Mouse (Mus musculus) T-helper 1 cell (primary cell): ENCODE data around the gene Lhx5.

Experiments used
- in situ Hi-C: fragments of 300-600 bp; cut with MboI, MseI; formaldehyde crosslinking; loops from one replicate; pipeline ENCODE4 v1.15.1; 2025; ENCODE audit warnings: high pct_unique_total_duplicates

Gene Lhx5

DNA sequence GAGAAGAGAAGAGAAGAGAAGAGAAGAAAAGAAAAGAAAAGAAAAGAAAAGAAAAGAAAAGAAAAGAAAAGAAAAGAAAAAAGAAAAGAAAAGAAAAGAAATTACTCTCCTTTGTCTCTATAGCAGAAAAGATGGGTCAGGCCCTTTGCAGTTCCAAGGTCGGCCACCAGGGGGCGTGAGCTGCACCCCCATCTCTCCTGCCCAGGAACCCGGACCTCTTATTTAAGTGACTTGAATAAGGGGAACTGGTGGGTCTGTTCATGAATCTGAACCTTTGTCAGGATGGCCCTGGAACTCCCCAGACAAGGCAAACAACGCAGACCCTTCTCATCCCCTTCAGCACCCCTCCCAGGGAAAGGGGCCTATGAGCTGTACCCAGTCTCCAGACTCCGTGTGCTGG is 33.6 kb downstream of the Lhx5 start:
- in situ Hi-C loops = no loop called here

DNA sequence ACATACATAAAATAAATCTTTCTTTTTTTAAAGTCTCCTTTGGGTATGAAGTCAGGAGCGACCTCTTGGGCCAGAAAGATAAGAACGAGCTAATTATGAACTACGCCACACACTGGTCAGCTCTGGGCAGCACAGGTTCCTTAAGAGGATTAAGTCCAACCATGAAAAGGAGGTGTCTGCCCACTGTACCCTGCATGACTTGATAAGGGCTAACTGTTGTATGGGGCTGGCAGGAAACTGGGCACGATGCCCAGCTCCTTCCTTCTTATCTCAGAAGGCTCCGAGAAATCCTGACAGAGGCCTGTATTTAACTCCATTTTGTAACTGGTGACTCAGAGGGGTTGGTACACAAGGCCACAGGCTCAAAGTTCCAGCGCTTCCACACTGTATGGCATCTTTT is 34.4 kb downstream of the Lhx5 start:
- in situ Hi-C loops = no loop called here

DNA sequence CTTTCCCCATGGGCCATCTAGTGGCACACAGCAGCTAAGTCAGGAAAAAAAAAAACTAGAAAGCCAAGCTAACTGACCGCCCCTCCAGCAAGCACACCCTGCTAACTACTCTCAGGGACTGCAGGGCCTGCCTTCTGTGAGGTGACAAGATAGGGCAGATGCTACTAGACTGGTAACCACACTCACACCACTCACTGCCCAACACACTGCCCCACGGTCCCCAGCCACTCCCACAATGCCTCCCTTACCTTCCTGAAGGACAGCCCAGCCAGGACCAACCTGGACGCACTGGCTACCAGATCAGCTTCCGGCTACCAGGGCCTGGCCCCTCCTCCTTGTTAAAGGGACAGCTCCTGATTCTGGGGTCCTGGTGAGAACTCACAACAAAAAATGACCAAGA is 35.5 kb downstream of the Lhx5 start:
- in situ Hi-C loops = no loop called here

DNA sequence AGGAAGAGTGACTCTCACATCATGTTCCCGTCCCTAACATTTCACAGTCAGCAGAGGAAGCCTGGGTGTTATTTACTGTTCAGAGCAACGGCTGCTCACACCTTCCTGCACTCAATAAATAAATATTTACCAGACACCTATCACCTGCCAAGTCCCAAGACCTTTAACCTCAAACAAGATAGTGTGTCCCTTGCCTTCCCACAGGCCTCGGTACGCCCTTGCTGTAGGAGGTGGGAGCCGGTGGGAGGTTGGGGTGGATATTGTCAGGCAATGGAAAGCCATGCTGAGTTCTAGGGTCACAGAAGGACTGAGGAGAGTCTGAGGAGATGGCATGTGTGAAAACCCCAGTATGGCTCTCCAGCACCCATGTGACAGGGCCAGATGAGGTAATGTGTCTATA is 36.8 kb downstream of the Lhx5 start:
- in situ Hi-C loops = no loop called here

DNA sequence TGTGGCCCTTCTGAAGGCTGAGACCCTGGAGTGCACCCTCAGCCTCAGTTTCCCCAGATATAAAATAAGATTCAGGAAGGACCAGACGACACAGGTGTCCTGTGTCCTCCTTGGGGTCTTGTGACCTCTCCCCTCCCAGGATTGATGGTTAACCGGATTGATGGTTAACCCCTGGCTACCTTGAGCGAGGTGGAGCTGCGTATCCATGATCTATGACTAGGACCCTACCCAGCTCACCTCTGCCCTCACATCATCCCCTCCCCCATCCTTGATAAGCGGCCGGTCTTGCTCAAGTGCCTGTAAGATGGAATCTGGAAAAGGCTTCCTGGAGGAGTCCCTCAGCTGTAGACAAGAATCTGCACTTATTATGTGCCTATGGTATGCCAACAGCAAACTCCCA is 37.3 kb downstream of the Lhx5 start:
- in situ Hi-C loops = no loop called here

DNA sequence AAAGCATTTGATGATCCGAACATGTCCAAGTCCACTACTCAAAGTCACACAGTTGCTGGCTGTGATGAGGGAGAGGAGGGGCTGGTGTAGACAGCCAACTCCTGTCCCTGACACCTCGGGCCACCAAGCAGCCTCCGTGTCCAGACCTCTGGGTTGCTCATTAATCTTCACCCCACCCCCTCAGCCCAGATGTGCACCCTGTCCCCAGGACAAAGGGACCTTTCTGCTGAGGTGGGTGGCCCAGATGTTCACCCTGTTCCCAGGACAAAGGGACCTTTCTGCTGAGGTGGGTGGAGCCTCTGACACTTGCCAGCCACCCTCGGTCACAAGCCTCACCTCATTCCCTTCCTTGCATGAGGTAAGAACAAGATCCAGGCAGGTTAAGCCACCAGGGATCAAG is 40.0 kb downstream of the Lhx5 start:
- in situ Hi-C loops = no loop called here

DNA sequence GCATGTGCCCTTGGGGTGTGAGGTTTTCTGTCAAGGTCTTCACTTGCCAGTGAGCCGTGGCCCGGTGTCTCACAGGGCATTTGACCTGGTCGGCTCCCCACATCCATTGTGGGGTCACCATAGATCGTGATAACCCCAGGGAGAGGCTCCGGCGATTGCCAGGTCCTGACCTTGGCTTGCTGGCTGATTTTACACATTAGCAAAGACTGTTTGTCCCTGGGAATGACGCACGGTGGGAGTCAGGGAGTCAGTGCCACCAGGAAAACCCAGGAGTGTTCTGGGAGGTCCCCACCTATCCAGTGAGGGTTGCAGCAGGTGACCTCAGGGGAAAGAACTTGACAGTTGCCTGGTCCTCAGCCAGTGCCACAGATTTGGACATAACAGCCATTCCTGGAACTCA is 41.3 kb downstream of the Lhx5 start, which contains the start of gene Sdsl:
TSS of gene Sdsl (minus strand) at position 41 of the 400 bp plus-strand sequence.
- in situ Hi-C loops = no loop called here

DNA sequence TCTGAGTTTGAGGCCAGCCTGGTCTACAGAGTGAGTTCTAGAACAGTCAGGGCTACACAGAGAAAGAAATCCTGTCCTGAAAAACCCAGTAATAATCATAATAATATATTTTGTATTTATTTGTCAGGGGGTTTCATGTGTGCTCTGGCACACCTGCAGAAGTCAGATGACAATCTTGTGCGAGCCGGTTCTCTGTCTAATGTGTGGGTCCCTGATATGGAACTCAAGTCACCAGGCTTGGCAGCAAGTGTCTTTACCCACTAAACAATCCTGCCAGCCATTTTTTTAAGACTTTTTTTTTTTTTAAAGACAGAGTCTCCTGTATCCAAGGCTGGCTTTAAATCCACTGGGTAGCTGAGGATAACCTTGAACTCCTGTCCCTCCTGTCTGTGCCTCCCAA is 41.9 kb downstream of the Lhx5 start:
- in situ Hi-C loops = no loop called here

DNA sequence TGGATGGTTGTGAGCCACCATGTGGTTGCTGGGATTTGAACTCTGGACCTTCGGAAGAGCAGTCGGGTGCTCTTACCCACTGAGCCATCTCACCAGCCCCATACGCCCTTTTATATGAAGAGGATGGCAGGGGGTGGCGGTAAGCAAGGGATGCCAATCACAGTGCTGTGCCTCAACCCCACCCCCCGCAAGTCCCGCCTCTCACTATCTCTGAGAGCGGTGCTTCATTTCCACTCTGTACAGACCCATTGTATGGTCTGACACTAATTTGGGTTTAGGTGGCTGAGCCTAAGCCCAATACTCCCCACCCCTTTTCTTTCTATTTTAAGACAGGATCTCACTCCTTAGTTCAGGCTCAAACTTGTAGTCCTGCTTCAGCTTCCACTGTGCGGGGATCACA is 44.4 kb downstream of the Lhx5 start:
- in situ Hi-C loops = no loop called here

DNA sequence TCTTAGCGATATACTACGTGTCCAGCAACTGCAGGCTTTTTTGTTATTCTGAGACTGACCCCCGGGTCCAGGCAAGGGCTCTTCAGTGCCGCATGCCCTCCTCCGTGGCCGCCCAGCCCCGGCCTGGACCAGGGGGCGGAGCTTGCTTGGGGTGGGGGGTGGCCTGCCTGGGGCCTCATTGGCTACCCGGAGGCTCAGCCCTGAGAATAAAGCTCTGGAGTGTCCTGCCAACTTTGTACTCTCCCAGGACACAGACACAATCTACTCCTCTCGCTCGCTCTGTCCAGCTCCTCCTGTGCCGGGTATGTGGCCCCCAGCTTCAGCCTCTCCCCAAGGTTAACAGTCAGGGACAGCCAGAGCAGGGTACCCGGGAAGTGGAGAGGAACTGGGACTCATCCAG is 44.8 kb downstream of the Lhx5 start, which contains the start of gene Sds:
TSS of gene Sds (plus strand) at position 231 of the 400 bp plus-strand sequence.
- in situ Hi-C loops = no loop called here

DNA sequence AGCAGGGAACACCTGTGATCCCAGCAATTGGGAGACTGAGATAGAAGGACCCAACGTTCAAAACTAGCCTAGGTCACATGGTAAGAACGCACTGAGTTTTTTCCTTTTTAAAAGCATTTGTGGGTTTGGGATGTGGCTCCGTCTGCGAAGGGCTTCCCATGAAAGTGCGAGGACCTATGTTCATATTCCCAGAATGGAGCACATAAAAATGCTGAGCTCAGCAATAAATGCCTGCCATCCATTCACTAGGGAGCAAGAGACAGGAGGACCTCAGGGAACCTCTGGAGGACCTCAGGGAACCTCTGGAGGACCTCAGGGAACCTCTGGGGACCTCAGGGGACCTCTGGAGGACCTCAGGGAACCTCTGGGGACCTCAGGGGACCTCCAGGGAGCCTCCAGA is 46.5 kb downstream of the Lhx5 start:
- in situ Hi-C loops = no loop called here

DNA sequence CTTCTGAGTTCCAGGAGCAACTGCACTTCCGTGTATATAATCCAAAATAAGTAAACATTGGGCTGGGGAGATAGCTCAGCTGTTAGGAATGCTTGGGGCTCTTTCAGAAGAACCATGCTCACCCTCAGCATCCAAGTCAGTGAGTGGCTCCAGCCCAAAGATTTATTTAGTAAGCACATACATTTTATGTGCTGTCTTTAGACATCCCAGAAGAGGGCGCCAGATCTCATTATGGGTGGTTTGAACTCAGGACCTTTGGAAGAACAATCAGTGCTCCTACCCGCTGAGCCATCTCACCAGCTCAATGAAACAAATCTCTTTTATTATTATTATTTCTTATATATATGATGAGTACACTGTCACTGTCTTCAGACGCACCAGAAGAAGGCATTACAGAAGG is 48.0 kb downstream of the Lhx5 start:
- in situ Hi-C loops = no loop called here

DNA sequence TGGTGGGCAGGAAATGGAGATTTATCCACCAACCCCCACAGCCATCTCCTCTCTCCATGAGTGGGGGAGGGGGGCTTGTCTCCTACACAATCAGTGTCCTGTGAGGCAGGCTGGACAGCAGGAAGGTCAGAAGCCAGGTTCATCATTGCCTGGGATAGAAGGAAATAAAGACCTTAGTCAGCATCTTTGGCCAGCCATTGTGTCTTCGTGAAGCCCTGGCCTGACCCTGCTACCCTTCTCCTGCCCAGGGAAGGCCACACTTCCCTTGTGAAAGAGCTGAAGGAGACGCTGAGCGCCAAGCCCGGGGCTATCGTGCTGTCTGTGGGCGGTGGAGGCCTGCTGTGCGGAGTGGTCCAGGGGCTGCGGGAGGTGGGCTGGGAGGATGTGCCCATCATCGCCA is 49.7 kb downstream of the Lhx5 start:
- in situ Hi-C loops = no loop called here

DNA sequence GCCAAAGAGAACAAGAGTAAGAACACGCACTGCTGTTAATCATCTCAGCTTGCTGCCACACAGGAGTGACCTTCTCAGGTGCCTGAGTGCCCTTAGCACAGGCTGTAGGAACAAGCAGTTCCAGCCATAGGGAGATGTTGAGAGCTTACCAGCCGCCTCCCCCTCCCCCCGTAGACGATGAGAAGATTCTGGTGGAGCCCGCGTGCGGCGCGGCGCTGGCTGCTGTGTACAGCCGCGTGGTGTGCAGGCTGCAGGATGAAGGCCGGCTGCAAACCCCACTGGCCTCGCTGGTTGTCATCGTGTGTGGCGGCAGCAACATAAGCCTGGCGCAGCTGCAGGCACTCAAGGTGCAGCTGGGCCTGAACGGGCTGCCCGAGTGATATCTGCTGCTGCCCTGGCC is 51.9 kb downstream of the Lhx5 start:
- in situ Hi-C loops = no loop called here

DNA sequence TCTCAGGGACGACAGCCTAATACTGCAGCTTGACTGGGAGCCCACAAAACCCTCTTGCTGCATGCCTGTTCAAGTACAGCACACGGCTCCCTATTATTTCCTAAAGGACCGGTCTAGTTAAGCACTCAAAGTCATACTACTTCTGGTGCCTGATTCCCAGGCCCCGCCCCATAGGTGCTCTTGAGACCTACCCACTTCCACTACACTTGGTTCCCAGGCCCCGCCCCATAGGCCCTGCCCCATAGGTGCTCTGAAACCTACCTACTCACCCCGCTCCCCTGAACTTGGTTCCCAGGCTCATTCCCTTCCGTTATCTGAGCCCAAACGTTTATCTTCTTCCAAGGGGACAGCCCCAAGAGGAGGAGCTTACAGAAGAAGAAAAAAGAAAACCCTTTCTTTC is 56.3 kb downstream of the Lhx5 start:
- in situ Hi-C loops = no loop called here

DNA sequence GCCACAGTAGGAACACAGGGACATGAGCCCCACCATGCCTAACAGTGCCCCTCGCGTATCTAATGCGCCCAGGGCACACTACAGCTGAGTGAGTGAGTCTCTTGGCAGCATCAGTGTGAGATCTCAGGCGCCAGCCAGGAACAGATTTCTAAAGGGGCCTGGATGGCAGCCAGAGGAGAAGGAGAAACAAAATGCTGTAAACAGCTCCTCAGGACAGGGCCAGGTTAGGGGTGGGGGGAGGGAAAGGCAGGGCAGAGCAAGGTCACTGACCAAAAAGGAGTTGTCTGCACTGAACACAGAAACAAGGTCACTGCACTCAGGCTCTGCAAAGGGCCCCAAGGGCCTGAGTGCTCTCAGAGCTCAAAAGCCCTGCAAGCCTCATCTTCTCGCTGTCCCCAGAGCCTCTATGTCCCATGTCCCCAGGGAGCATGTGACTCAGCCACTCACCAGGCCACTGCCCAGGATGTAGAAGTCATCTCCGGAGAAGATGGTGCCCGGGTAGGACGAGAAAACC is 59.2 kb downstream of the Lhx5 start:
- in situ Hi-C loops = no loop called here
